Mouse (Mus musculus) cortical plate, adult 2 months (tissue): ENCODE results near the gene Acan. TPM values are rescaled to one million over a fixed set of nuclear protein-coding genes. Genes with fewer than 3 reads are reported as not detected.

Experiments
- H3K27ac ChIP-seq: fragments of 200-500 bp; 2 replicates; pipeline ENCODE4 v1.5.1; 2012; ENCODE audit warnings: low read length, control low read depth, inconsistent platforms; ENCODE audit not compliant: insufficient read depth
- H3K4me1 ChIP-seq: fragments of 200-500 bp; 2 replicates; pipeline ENCODE4 v1.6.1; 2011; ENCODE audit warnings: low read length; ENCODE audit not compliant: control insufficient read depth, insufficient read depth
- H3K4me3 ChIP-seq: fragments of 200-500 bp; 2 replicates; pipeline ENCODE4 v1.5.1; 2011; ENCODE audit warnings: mild to moderate bottlenecking, low read length, control low read depth; ENCODE audit not compliant: insufficient read depth
- CTCF ChIP-seq: fragments of 200-500 bp; IDR thresholded peaks from 2 replicates; pipeline ENCODE4 v1.5.1; 2011; ENCODE audit warnings: mild to moderate bottlenecking, control low read depth, low read length; ENCODE audit not compliant: insufficient read depth; ENCODE audit errors: extremely low read depth
- POLR2A ChIP-seq: fragments of 200-500 bp; IDR thresholded peaks from 2 replicates; pipeline ENCODE4 v1.6.1; 2011; ENCODE audit warnings: mild to moderate bottlenecking, low read length, control low read depth; ENCODE audit not compliant: insufficient read depth; ENCODE audit errors: extremely low read depth
- polyA plus RNA-seq: library from polyadenylated mRNA; depleted of rRNA; stranded (reverse); fragments of >200 nt; gene quantifications from 2 replicates; pipeline ENCODE4 v1.2.3, GENCODE M21; 2012; rRNA removed

The Acan gene
- polyA plus RNA-seq, 1 experiment: 1.8 TPM

- H3K27ac ChIP-seq: no peak overlapping the region
- TF ChIP-seq POLR2A (no peak), CTCF (no peak)
- H3K4me1 ChIP-seq: no peaks in the 10 kb centered on the region
- no peak overlapping the region for H3K4me3 ChIP-seq
These were observed 106.1 kb downstream of the Acan start for GRCm38 (mm10) chr7:79159406-79159805.

Other genes starting within 250 kb of the Acan start
- gene Det1, start 206.2 kb upstream of the Acan start, polyA plus RNA-seq: 6.1 and 6.3 TPM in 2 replicates
- 21.8 and 22.7 TPM in 2 replicates for gene Aen, start 157.6 kb upstream of the Acan start, polyA plus RNA-seq
- gene Isg20, start 140.1 kb upstream of the Acan start, polyA plus RNA-seq: 2.4 and 2.9 TPM in 2 replicates
- 1.2 and 1.5 TPM in 2 replicates for gene Hapln3, start 77.5 kb downstream of the Acan start, polyA plus RNA-seq
- 311 and 350 TPM in 2 replicates for gene Mfge8, start 95.6 kb downstream of the Acan start, polyA plus RNA-seq
- 43.1 and 43.5 TPM in 2 replicates for gene Abhd2, start 219.7 kb downstream of the Acan start, polyA plus RNA-seq